Mouse (Mus musculus) telencephalon, adult 2 months (tissue): ENCODE data around the gene Rbm18.
"Not testable (repeated sequence)": the region's sequence is repeated elsewhere in the genome, so short reads cannot be mapped to it uniquely, and the experiment has no call there.

ENCODE experiments used
- DNase-seq: peaks from one replicate; pipeline ENCODE4 v3.0.0-alpha.2; 2011; ENCODE audit warnings: low read depth, low spot score

Gene Rbm18

GRCm38 (mm10) chr2:36136300-36136941, at the start of gene Rbm18, which contains the start of gene Mrrf:
Rbm18 (minus strand) TSS chr2:36136773.
Mrrf (plus strand) TSS chr2:36136389.
- peak; percentile 84 for DNase-seq

GRCm38 (mm10) chr2:36184876-36185275, 48.3 kb upstream of the Rbm18 start:
- DNase-seq, result no peak

GRCm38 (mm10) chr2:36184192-36184591, 47.6 kb upstream of the Rbm18 start:
- DNase-seq, result no peak

GRCm38 (mm10) chr2:36183278-36183677, 46.7 kb upstream of the Rbm18 start:
- no peak for DNase-seq

GRCm38 (mm10) chr2:36181587-36182368, 45.2 kb upstream of the Rbm18 start:
- DNase-seq, result not testable (repeated sequence)

GRCm38 (mm10) chr2:36179487-36179886, 42.9 kb upstream of the Rbm18 start:
- DNase-seq, result no peak

- DNase-seq, result no peak
These were observed 36.0 kb upstream of the Rbm18 start for GRCm38 (mm10) chr2:36172574-36172973.

GRCm38 (mm10) chr2:36172136-36172535, 35.6 kb upstream of the Rbm18 start:
- DNase-seq, result no peak

GRCm38 (mm10) chr2:36169176-36169575, 32.6 kb upstream of the Rbm18 start:
- no peak for DNase-seq

- DNase-seq, result no peak
These were observed 31.5 kb upstream of the Rbm18 start for GRCm38 (mm10) chr2:36167990-36168618.

GRCm38 (mm10) chr2:36159336-36159735, 22.8 kb upstream of the Rbm18 start:
- DNase-seq, result no peak

- DNase-seq, result no peak
These were observed 20.9 kb upstream of the Rbm18 start for GRCm38 (mm10) chr2:36157461-36157860.

- not testable (repeated sequence) for DNase-seq
These were observed 15.8 kb upstream of the Rbm18 start for GRCm38 (mm10) chr2:36152401-36152800.

GRCm38 (mm10) chr2:36148876-36149365, 12.3 kb upstream of the Rbm18 start:
- DNase-seq, result no peak

- no peak for DNase-seq
These were observed 2.5 kb upstream of the Rbm18 start for GRCm38 (mm10) chr2:36139096-36139495.

- DNase-seq, result no peak
These were observed 686 bp downstream of the Rbm18 start for GRCm38 (mm10) chr2:36135887-36136286.

GRCm38 (mm10) chr2:36129051-36129450, 7.5 kb downstream of the Rbm18 start:
- DNase-seq, result no peak

- DNase-seq, result no peak
These were observed 8.6 kb downstream of the Rbm18 start for GRCm38 (mm10) chr2:36127973-36128372.

- DNase-seq, result no peak
These were observed 9.7 kb downstream of the Rbm18 start for GRCm38 (mm10) chr2:36126795-36127429.

- DNase-seq, result no peak
These were observed 23.9 kb downstream of the Rbm18 start for GRCm38 (mm10) chr2:36112632-36113031.

- no peak for DNase-seq
These were observed 28.0 kb downstream of the Rbm18 start for GRCm38 (mm10) chr2:36108615-36109014.
